Mouse (Mus musculus) midbrain, embryonic 14.5 days (tissue): ENCODE results near the gene Btg1. TPM values are rescaled to one million over a fixed set of nuclear protein-coding genes. Genes with fewer than 3 reads are reported as not detected.
A peak's percentile ranks its signal among the peaks of the same experiment; 100 is the strongest.

Experiments
- ATAC-seq: fragments of 200-750 bp; cut with Nextera tagmentation; 2 replicates; pipeline ENCODE4 v1.8.0; 2017; ENCODE audit warnings: moderate number of reproducible peaks, moderate library complexity; ENCODE audit not compliant: low FRiP score, low TSS enrichment
- DNase-seq: peaks from one replicate; pipeline ENCODE4 v3.0.0-alpha.2; 2015
- H3K27ac ChIP-seq: fragments of 300-500 bp; sonication (generic); replicated peaks from 2 replicates; pipeline ENCODE4 v1.5.1; 2014; ENCODE audit warnings: mild to moderate bottlenecking, low read depth, low read length, moderate library complexity
- H3K27me3 ChIP-seq: fragments of 300-500 bp; sonication (generic); 2 replicates; pipeline ENCODE4 v1.6.1; 2014; ENCODE audit warnings: low read length, control low read depth, mixed read lengths; ENCODE audit not compliant: control insufficient read depth, insufficient read depth
- H3K36me3 ChIP-seq: fragments of 300-500 bp; sonication (generic); 2 replicates; pipeline ENCODE4 v1.6.1; 2014; ENCODE audit warnings: low read length, control low read depth; ENCODE audit not compliant: control insufficient read depth, insufficient read depth
- H3K4me1 ChIP-seq: fragments of 300-500 bp; sonication (generic); 2 replicates; pipeline ENCODE4 v1.6.1; 2014; ENCODE audit warnings: mild to moderate bottlenecking, antibody characterized with exemption, low read length, control low read depth; ENCODE audit not compliant: control insufficient read depth, insufficient read depth
- H3K4me2 ChIP-seq: fragments of 300-500 bp; sonication (generic); 2 replicates; pipeline ENCODE4 v1.6.1; 2014; ENCODE audit warnings: mild to moderate bottlenecking, low read length, moderate library complexity
- H3K4me3 ChIP-seq: fragments of 300-500 bp; sonication (generic); replicated peaks from 2 replicates; pipeline ENCODE4 v1.5.1; 2014; ENCODE audit warnings: low read depth, low read length
- H3K9ac ChIP-seq: fragments of 300-500 bp; sonication (generic); replicated peaks from 2 replicates; pipeline ENCODE4 v1.6.1; 2014; ENCODE audit warnings: mild to moderate bottlenecking, low read length, moderate library complexity
- H3K9me3 ChIP-seq: fragments of 300-500 bp; sonication (generic); 2 replicates; pipeline ENCODE4 v1.6.1; 2016; ENCODE audit warnings: low read length, control low read depth, mixed read lengths; ENCODE audit not compliant: control insufficient read depth
- WGBS: fragments of 180-500 bp; shearing (Covaris S2); extraction: QIAGEN DNeasy Blood & Tissue Kit; methylation state at CpG from one replicate; pipeline ENCODE4 v1.1.7; 2014; 5-methylcytosine and 5-hydroxymethylcytosine counted together
- polyA plus RNA-seq: library from polyadenylated mRNA; unstranded; fragments of >200 nt; fragmentation: Nextera tagmentation; extraction: Ambion mirVana; gene quantifications from 2 replicates; pipeline ENCODE4 v1.2.1, GENCODE M21; 2014

The Btg1 gene
- polyA plus RNA-seq, 1 experiment from 2014 or later: 70.7 TPM

GRCm38 (mm10) chr10:96658906-96659305 lies 42.1 kb downstream of the Btg1 start:
- DNase-seq: peak; percentile 62
- Histone ChIP-seq H3K9me3 (no peaks in the 10 kb centered on the region), H3K4me3 (no peak overlapping the region), H3K27ac (peak overlapping the region; percentile 28; the same call in 1 of the 2 replicates), H3K9ac (no peak overlapping the region), H3K27me3 (no peaks in the 10 kb centered on the region), H3K4me1 (peaks cover 7% of the 10 kb centered on the region; the same call in 1 of the 2 replicates), H3K4me2 (no peak overlapping the region), H3K36me3 (no peaks in the 10 kb centered on the region)
- 5% methylated on average over 5 of the region's 5 CpGs for WGBS
- ATAC-seq: peak; percentile 68; the same call in 1 of the 2 replicates

DNA sequence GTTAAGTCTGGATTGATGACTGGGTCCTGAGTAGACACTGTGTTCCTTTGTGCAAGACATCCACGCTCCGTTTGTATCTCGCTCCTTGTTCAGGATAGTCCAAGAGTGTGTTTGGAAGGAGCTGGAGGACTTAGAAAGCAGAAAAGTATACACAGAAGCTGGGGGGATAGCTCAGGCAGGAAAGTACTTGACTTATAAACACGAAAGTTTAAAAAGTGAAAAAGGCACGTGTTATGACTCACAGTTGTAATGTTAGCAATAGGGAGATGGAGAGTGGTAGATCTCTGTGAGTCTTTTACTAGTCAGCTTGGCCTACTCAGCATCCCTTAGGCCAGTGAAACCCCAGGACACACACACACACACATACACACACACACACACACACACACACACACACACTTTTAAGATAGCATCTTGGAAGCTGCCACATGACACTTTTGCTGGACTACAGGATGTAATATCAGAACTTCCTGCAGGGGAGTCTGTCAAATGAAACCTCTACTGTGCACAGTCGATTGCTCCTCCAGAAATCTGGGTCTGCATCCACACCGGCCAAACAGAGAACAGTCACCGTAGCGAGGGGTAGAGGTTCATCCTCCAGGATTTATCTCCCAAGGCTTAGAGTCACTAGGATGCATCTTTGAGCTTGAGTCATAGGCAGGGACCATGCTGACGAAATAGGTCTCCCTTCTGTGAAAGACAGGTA lies 43.6 kb downstream of the Btg1 start:
- DNase-seq: no peak
- no peak for ATAC-seq
- Histone ChIP-seq H3K4me3 (no peak overlapping the region), H3K9me3 (no peaks in the 10 kb centered on the region), H3K9ac (no peak overlapping the region), H3K27me3 (no peaks in the 10 kb centered on the region), H3K4me2 (no peak overlapping the region), H3K27ac (no peak overlapping the region), H3K4me1 (peaks cover 7% of the 10 kb centered on the region; the same call in 1 of the 2 replicates), H3K36me3 (no peaks in the 10 kb centered on the region)
- WGBS: 88% methylated on average over 10 of the region's 10 CpGs

GRCm38 (mm10) chr10:96662976-96663375 lies 46.2 kb downstream of the Btg1 start:
- no peaks in the 10 kb centered on the region for H3K27me3 ChIP-seq
- no peak overlapping the region for H3K27ac ChIP-seq
- H3K4me3 ChIP-seq: no peak overlapping the region
- 94% methylated on average over 4 of the region's 4 CpGs for WGBS
- no peak overlapping the region for H3K4me2 ChIP-seq
- H3K36me3 ChIP-seq: no peaks in the 10 kb centered on the region
- peaks cover 7% of the 10 kb centered on the region; the same call in 1 of the 2 replicates for H3K4me1 ChIP-seq
- no peak for ATAC-seq
- H3K9ac ChIP-seq: no peak overlapping the region
- DNase-seq: no peak
- no peaks in the 10 kb centered on the region for H3K9me3 ChIP-seq

- DNase-seq (no peak), ATAC-seq (no peak)
- WGBS: 92% methylated on average over 9 of the region's 9 CpGs
- no peak overlapping the region for H3K9ac ChIP-seq
- peaks cover 4% of the 10 kb centered on the region; the same call in 1 of the 2 replicates for H3K4me1 ChIP-seq
- H3K36me3 ChIP-seq: no peaks in the 10 kb centered on the region
- no peak overlapping the region for H3K4me3 ChIP-seq
- no peak overlapping the region for H3K4me2 ChIP-seq
- no peak overlapping the region for H3K27ac ChIP-seq
- H3K27me3 ChIP-seq: no peaks in the 10 kb centered on the region
- no peaks in the 10 kb centered on the region for H3K9me3 ChIP-seq
Measured at GRCm38 (mm10) chr10:96663739-96664430, 47.1 kb downstream of the Btg1 start.
